Mouse (Mus musculus) neural tube, embryonic 11.5 days (tissue): ENCODE results near the gene Meioc. TPM values are rescaled to one million over a fixed set of nuclear protein-coding genes. Genes with fewer than 3 reads are reported as not detected.
A peak's percentile ranks its signal among the peaks of the same experiment; 100 is the strongest.
"Not testable (repeated sequence)": the region's sequence is repeated elsewhere in the genome, so short reads cannot be mapped to it uniquely, and the experiment has no call there.

Experiments
- ATAC-seq: fragments of 200-750 bp; cut with Nextera tagmentation; 2 replicates; pipeline ENCODE4 v1.8.0; 2017; ENCODE audit warnings: moderate number of reproducible peaks, mild to moderate bottlenecking, moderate TSS enrichment, moderate library complexity; ENCODE audit not compliant: insufficient read depth, low FRiP score, low TSS enrichment
- DNase-seq: peaks from one replicate; pipeline ENCODE4 v3.0.0-alpha.2; 2015; ENCODE audit warnings: low spot score
- H3K27ac ChIP-seq: fragments of 300-500 bp; sonication (generic); 2 replicates; pipeline ENCODE4 v1.5.1; 2014; ENCODE audit warnings: low read depth, mild to moderate bottlenecking, low read length
- H3K27me3 ChIP-seq: fragments of 300-500 bp; sonication (generic); 2 replicates; pipeline ENCODE4 v1.6.1; 2014; ENCODE audit warnings: mild to moderate bottlenecking, low read length, mixed read lengths; ENCODE audit not compliant: control insufficient read depth, insufficient read depth
- H3K36me3 ChIP-seq: fragments of 300-500 bp; sonication (generic); 2 replicates; pipeline ENCODE4 v1.6.1; 2014; ENCODE audit warnings: mild to moderate bottlenecking, low read length, moderate library complexity, mixed read lengths; ENCODE audit not compliant: control insufficient read depth, insufficient read depth
- H3K4me1 ChIP-seq: fragments of 300-500 bp; sonication (generic); 2 replicates; pipeline ENCODE4 v1.6.1; 2014; ENCODE audit warnings: low read length, mixed read lengths; ENCODE audit not compliant: control insufficient read depth, insufficient read depth
- H3K4me2 ChIP-seq: fragments of 300-500 bp; sonication (generic); 2 replicates; pipeline ENCODE4 v1.6.1; 2014; ENCODE audit warnings: low read depth, mild to moderate bottlenecking, moderate library complexity
- H3K4me3 ChIP-seq: fragments of 300-500 bp; sonication (generic); 2 replicates; pipeline ENCODE4 v1.5.1; 2014; ENCODE audit warnings: low read depth, low read length
- H3K9ac ChIP-seq: fragments of 300-500 bp; sonication (generic); 2 replicates; pipeline ENCODE4 v1.6.1; 2014; ENCODE audit warnings: mild to moderate bottlenecking, low read length
- H3K9me3 ChIP-seq: fragments of 300-500 bp; sonication (generic); 2 replicates; pipeline ENCODE4 v1.6.1; 2016; ENCODE audit warnings: low read length; ENCODE audit not compliant: control insufficient read depth
- WGBS: fragments of 180-500 bp; shearing (Covaris S2); extraction: QIAGEN DNeasy Blood & Tissue Kit; methylation state at CpG from one replicate; pipeline ENCODE4 v1.1.7; 2014; 5-methylcytosine and 5-hydroxymethylcytosine counted together
- polyA plus RNA-seq: library from polyadenylated mRNA; unstranded; fragments of >200 nt; fragmentation: Nextera tagmentation; extraction: Ambion mirVana; gene quantifications from 2 replicates; pipeline ENCODE4 v1.2.1, GENCODE M21; 2014

Gene Meioc
- polyA plus RNA-seq, 1 experiment from 2014 or later = 0.84 TPM

DNA sequence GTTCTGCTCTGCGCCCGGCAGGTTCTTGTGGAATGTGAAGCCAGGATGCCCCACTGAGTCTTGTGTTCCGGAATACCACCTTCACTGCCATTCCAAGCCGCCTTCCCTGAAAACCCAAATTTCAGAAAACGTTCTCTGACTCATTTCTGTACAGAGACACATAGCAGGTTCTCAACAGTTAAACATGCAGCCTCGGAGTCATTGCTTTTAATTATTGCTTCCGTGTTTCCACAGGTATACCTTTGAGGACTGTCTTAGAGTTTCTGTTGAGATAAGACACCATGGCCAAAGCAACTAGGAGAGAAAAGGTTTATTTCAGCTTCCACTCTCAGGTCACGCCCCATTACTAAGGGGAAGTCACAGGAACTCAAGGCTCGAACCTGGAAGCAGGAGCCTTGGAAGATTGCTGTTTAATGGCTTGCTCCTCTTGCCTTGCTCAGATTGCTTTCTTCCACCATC is 34.5 kb downstream of the Meioc start:
- no peak for ATAC-seq
- no peak for DNase-seq
- peaks cover 6% of the 10 kb centered on the region; the same call in 1 of the 2 replicates for H3K4me1 ChIP-seq
- H3K4me3 ChIP-seq = peak overlapping the region; percentile 84
- H3K36me3 ChIP-seq = no peaks in the 10 kb centered on the region
- peak overlapping the region; percentile 85 for H3K4me2 ChIP-seq
- WGBS = 25% methylated on average over 9 of the region's 9 CpGs
- no peaks in the 10 kb centered on the region for H3K9me3 ChIP-seq
- H3K27me3 ChIP-seq = no peaks in the 10 kb centered on the region
- H3K27ac ChIP-seq = no peak overlapping the region
- H3K9ac ChIP-seq = peak overlapping the region; percentile 84

DNA sequence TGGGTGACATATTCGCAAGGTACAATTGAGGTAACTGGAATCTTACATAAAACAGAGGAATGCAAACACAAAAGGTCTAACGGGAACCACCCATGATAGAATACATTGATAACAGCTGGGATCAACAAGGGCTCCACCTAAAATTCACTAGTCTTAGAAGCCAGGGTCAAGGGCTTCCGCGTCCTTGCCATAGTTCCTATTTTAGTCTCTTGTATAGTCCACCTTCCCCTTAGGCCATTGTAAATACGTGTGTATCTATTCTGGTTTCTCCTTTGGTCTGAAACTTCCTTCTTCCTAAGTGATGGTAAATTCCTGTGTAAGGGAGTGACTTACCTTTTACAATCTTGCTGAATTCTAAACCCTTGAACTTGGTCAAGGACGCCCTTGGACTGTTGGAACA is 38.7 kb downstream of the Meioc start:
- WGBS = 94% methylated on average over 6 of the region's 6 CpGs
- not testable (repeated sequence) for H3K4me1 ChIP-seq, H3K4me3 ChIP-seq, H3K27ac ChIP-seq, DNase-seq, H3K9me3 ChIP-seq, ATAC-seq, H3K27me3 ChIP-seq, H3K4me2 ChIP-seq, H3K9ac ChIP-seq, H3K36me3 ChIP-seq

DNA sequence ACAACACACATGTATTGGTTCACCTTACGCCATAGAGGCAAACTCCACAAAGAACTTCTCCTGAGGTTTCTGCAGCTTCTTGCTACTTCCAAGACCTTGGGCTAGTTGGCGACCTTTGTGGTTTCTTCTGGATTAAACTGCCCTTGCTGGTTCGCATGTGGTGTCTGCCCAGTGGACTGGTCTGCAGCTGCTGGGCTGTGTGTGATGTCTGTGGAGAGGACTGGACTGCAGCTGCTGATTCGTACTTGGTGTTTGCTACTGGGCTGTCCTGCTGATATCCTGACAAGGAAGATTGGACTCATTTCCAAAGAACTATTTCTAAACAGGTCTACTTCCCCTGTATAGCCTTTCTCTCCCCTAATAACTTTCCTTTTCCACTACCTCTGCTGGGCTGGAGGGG is 48.9 kb downstream of the Meioc start:
- no peak for DNase-seq

DNA sequence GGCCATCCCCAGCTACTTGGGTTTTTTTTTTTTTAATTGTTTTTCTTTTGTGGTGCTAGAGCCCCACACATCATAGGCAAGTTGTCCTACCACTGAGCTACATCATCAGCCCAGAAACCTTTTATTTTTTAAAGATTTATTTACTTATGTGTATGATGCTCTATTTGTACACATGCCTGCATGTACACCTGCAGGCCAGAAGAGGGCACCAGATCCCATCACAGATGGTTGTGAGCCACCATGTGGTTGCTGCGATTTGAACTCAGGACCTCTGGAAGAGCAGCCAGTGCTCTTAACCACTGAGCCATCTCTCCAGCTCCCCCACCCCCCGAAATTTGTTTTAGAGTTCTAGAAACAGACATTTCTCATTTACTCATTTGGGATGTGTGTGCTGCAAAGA is 51.1 kb downstream of the Meioc start:
- DNase-seq, H3K27ac ChIP-seq, H3K4me3 ChIP-seq, H3K27me3 ChIP-seq, H3K9ac ChIP-seq, H3K9me3 ChIP-seq, H3K4me1 ChIP-seq, ATAC-seq, H3K36me3 ChIP-seq, H3K4me2 ChIP-seq: not testable (repeated sequence)
- WGBS = 80% methylated on average over 2 of the region's 2 CpGs

More for the DNA sequence above, 48.9 kb downstream of the Meioc start:
- Histone ChIP-seq H3K4me3 (no peak overlapping the region), H3K27ac (no peak overlapping the region), H3K27me3 (no peaks in the 10 kb centered on the region), H3K9ac (no peak overlapping the region), H3K9me3 (no peaks in the 10 kb centered on the region), H3K36me3 (no peaks in the 10 kb centered on the region), H3K4me1 (no peaks in the 10 kb centered on the region), H3K4me2 (no peak overlapping the region)
- WGBS = 85% methylated on average over 4 of the region's 4 CpGs
- no peak for ATAC-seq

DNA sequence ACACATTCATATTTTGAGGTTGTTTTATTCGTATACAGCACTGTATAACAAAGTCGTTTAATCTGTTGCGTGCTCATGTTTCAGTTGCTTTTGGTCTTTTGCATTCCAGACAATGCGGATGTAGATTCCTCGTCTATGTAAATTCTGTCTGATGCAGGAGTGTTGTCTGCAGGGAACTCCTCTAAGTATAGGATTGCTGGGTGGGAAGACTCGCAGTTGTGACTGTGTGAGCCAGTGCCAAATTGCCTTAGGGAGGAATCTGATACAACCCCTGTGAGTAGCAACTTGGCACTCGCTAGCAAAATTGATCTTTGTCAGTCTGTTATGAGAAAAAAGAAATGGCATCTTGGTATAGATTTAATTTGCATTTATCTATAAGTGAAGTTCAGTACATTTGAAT is 52.6 kb downstream of the Meioc start:
- DNase-seq (no peak), ATAC-seq (no peak)
- H3K4me3 ChIP-seq = no peak overlapping the region
- no peak overlapping the region for H3K4me2 ChIP-seq
- WGBS = 80% methylated on average over 7 of the region's 7 CpGs
- H3K27me3 ChIP-seq = no peaks in the 10 kb centered on the region
- no peaks in the 10 kb centered on the region for H3K4me1 ChIP-seq
- H3K9me3 ChIP-seq = no peaks in the 10 kb centered on the region
- H3K27ac ChIP-seq = no peak overlapping the region
- no peak overlapping the region for H3K9ac ChIP-seq
- no peaks in the 10 kb centered on the region for H3K36me3 ChIP-seq

DNA sequence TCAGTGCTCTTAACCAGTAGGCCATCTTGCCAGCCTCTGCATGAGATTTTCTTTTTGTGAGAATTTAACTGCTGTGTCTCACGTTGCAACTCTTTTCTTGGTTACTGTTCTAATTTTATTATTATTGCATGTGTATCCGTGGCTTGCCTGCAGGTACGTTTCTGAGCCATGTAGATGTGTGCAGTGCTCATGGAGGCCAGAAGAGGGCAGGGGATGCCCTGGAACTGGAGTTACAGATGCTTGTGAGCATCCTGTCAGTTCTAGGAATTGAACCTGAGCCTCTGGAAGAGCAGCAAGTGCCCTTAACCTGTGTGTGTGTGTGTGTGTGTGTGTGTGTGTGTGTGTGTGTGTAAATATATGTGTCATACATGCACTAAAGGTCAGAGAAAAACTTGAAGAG is 62.1 kb downstream of the Meioc start:
- Histone ChIP-seq H3K4me2 (no peak overlapping the region), H3K9ac (no peak overlapping the region), H3K36me3 (no peaks in the 10 kb centered on the region), H3K27me3 (no peaks in the 10 kb centered on the region), H3K27ac (no peak overlapping the region), H3K4me3 (no peak overlapping the region), H3K9me3 (no peaks in the 10 kb centered on the region), H3K4me1 (no peaks in the 10 kb centered on the region)
- no peak for ATAC-seq
- peak; percentile 29 for DNase-seq
- 36% methylated on average over 3 of the region's 3 CpGs for WGBS

DNA sequence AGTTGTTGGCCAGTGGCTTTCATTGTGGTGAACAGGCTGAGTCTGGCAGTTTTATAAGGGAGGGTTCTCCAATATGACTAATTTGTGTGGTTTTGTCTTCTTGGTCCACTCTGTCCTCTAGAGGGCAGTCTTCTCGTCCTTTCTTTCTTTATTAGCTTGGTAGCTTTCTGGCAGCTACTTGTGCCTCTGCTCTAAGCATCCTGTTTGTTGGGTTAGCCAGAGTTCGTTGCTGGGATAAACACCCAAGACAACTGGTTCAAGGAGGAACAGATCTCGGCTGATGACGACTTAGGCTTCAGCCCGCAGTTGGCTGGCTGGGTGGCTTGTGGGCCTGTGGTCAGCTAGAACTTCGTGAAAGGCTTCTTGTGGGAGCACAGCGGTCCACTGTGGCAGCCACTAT is 65.1 kb downstream of the Meioc start:
- Histone ChIP-seq H3K9me3 (no peaks in the 10 kb centered on the region), H3K4me2 (no peak overlapping the region), H3K27me3 (no peaks in the 10 kb centered on the region), H3K9ac (no peak overlapping the region), H3K4me1 (no peaks in the 10 kb centered on the region), H3K4me3 (no peak overlapping the region), H3K36me3 (no peaks in the 10 kb centered on the region), H3K27ac (no peak overlapping the region)
- WGBS = 34% methylated on average over 7 of the region's 7 CpGs
- no peak for ATAC-seq
- no peak for DNase-seq

DNA sequence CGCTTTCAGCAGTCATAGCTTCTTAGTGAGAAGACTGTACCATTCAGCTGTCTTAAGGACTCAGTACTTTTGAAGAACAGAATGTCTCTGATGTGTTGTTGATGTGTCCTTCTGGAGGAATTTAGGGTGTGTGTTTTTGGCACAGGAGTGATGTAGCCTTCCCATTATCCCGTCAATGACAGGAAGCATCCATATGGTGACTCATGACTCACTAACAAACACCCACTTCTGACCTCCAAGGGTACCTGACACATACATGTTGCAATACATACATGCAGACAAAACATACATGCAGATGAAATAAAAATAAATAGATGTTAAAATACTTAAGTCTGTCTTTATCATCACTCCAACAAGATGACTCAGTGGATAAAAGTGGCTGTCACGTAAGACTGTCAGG is 66.3 kb downstream of the Meioc start:
- ATAC-seq = no peak
- WGBS = 82% methylated on average over 3 of the region's 3 CpGs
- H3K27me3 ChIP-seq = no peaks in the 10 kb centered on the region
- H3K27ac ChIP-seq = no peak overlapping the region
- no peak overlapping the region for H3K4me3 ChIP-seq
- no peaks in the 10 kb centered on the region for H3K4me1 ChIP-seq
- no peaks in the 10 kb centered on the region for H3K36me3 ChIP-seq
- DNase-seq = no peak
- H3K9me3 ChIP-seq = no peaks in the 10 kb centered on the region
- no peak overlapping the region for H3K9ac ChIP-seq
- H3K4me2 ChIP-seq = no peak overlapping the region

DNA sequence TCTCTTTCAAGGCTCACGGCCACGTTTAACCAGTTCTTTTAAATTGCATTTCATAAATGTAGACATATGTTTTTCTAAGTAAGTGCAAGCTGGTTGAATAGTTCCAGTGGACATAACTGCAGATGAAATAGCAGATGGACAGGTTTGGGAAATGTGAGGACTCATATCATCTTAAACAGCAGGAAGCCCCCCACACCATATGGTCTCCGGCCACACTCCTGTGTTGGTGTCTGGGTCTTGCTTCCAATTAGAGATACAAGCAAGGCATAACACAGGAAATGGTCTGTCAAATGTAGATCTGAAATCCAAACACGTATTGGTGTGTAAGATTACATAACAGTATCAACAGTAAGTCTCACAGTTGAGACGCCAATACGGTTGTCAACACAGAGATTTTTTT is 67.8 kb downstream of the Meioc start:
- no peaks in the 10 kb centered on the region for H3K9me3 ChIP-seq
- H3K9ac ChIP-seq = no peak overlapping the region
- no peaks in the 10 kb centered on the region for H3K4me1 ChIP-seq
- DNase-seq (no peak), ATAC-seq (no peak)
- no peak overlapping the region for H3K4me2 ChIP-seq
- H3K27ac ChIP-seq = no peak overlapping the region
- no peak overlapping the region for H3K4me3 ChIP-seq
- WGBS = 88% methylated on average over 6 of the region's 6 CpGs
- H3K27me3 ChIP-seq = no peaks in the 10 kb centered on the region
- H3K36me3 ChIP-seq = no peaks in the 10 kb centered on the region
